Mouse (Mus musculus) liver, embryonic 14.5 days (tissue): Measurements from ENCODE around the gene Igfbpl1. TPM values are rescaled to one million over a fixed set of nuclear protein-coding genes. Genes with fewer than 3 reads are reported as not detected.

ENCODE experiments used
- ATAC-seq: fragments of 200-750 bp; cut with Nextera tagmentation; 2 replicates; pipeline ENCODE4 v1.8.0; 2017; ENCODE audit warnings: moderate number of reproducible peaks, mild to moderate bottlenecking, moderate library complexity; ENCODE audit not compliant: insufficient read depth
- DNase-seq, 3 experiments: peaks; one replicate each; pipeline ENCODE4 v3.0.0-alpha.2; 2012 to 2013; ENCODE audit warnings: low read depth in 3 of 3, low spot score in 3 of 3
- H3K27ac ChIP-seq: fragments of 300-500 bp; sonication (generic); 2 replicates; pipeline ENCODE4 v1.5.1; 2014; ENCODE audit warnings: moderate library complexity, mild to moderate bottlenecking, control low read depth, inconsistent platforms
- H3K27me3 ChIP-seq: fragments of 300-500 bp; sonication (generic); 2 replicates; pipeline ENCODE4 v1.6.1; 2014; ENCODE audit warnings: mild to moderate bottlenecking, low read length, moderate library complexity; ENCODE audit not compliant: control insufficient read depth, insufficient read depth
- H3K36me3 ChIP-seq: fragments of 300-500 bp; sonication (generic); replicated peaks from 2 replicates; pipeline ENCODE4 v1.6.1; 2014; ENCODE audit warnings: low read depth; ENCODE audit not compliant: control insufficient read depth, insufficient read depth
- H3K4me1 ChIP-seq, 2 experiments: fragments of 200-500 bp in 1 of 2; fragments of 300-500 bp in 1 of 2; sonication (generic) in 1 of 2; replicated peaks; 2 replicates each; pipeline ENCODE4 v1.6.1; 2012 to 2014; ENCODE audit warnings: antibody characterized with exemption in 1 of 2, inconsistent platforms in 1 of 2, low read length in 1 of 2; ENCODE audit not compliant: control insufficient read depth in 2 of 2, insufficient read depth in 2 of 2
- H3K4me2 ChIP-seq: fragments of 300-500 bp; sonication (generic); 2 replicates; pipeline ENCODE4 v1.6.1; 2014; ENCODE audit warnings: low read depth, mild to moderate bottlenecking, control low read depth, moderate library complexity
- H3K4me3 ChIP-seq, 2 experiments: fragments of 200-500 bp in 1 of 2; fragments of 300-500 bp in 1 of 2; sonication (generic) in 1 of 2; 2 replicates each; pipeline ENCODE4 v1.5.1; 2012 to 2014; ENCODE audit warnings: low read depth in 2 of 2, low read length in 2 of 2, mild to moderate bottlenecking in 2 of 2, control low read depth in 1 of 2, inconsistent platforms in 1 of 2, moderate library complexity in 1 of 2; ENCODE audit not compliant: insufficient read depth in 1 of 2
- H3K9ac ChIP-seq: fragments of 300-500 bp; sonication (generic); replicated peaks from 2 replicates; pipeline ENCODE4 v1.6.1; 2014; ENCODE audit warnings: mild to moderate bottlenecking, control low read depth, moderate library complexity
- H3K9me3 ChIP-seq: fragments of 300-500 bp; sonication (generic); 2 replicates; pipeline ENCODE4 v1.6.1; 2016; ENCODE audit warnings: low read length, mixed read lengths; ENCODE audit not compliant: control insufficient read depth
- CTCF ChIP-seq: IDR thresholded peaks from 2 replicates; pipeline ENCODE4 v1.5.1; 2016; ENCODE audit warnings: antibody characterized with exemption, low read depth, control low read depth
- EP300 ChIP-seq: IDR thresholded peaks from 2 replicates; pipeline ENCODE4 v1.6.1; 2016; ENCODE audit warnings: antibody characterized with exemption, low read depth
- WGBS: fragments of 180-500 bp; shearing (Covaris S2); extraction: QIAGEN DNeasy Blood & Tissue Kit; methylation state at CpG from one replicate; pipeline ENCODE4 v1.1.7; 2014; ENCODE audit not compliant: insufficient replicate concordance; 5-methylcytosine and 5-hydroxymethylcytosine counted together
- polyA plus RNA-seq, 2 experiments: library from polyadenylated mRNA; depleted of rRNA in 1 of 2; stranded (reverse) in 1 of 2; unstranded in 1 of 2; fragments of >200 nt; fragmentation: Nextera tagmentation in 1 of 2; extraction: Ambion mirVana in 1 of 2; gene quantifications; 2 replicates each; pipeline versions ENCODE4 v1.2.1 to v1.2.3; 2012 to 2014

Igfbpl1 gene
- polyA plus RNA-seq, 2 experiments, result 0.03 TPM; not detected in 1

DNA sequence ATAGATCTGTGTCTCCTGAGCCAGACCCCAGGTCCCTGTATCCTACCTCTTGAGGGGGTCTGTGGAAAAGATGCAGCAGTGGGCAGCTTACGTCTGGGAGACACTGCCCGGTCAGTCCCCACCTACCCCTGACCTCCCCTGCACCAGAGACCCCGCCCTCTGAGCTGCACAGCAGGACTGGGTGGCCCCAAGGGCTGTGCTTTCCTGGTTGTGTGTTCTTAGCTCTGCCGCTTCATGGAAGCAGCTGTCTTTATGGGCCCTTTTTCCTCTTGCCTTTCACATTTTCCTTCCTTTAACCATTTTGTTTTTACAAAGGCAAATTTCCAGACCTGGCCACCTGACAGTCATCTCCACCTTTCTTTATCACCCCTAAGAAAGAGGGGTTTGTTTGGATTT is 56.1 kb downstream of the Igfbpl1 start:
- 25% methylated on average over 4 of the region's 4 CpGs for WGBS
- no peak overlapping the region for H3K4me3 ChIP-seq
- H3K4me1 ChIP-seq, result peaks cover 0 to 9% of the 10 kb centered on the region in 2 experiments; a peak in 2 of 4 replicates
- H3K9ac ChIP-seq, result no peak overlapping the region
- H3K27me3 ChIP-seq, result peaks cover 9% of the 10 kb centered on the region
- no peak overlapping the region for H3K4me2 ChIP-seq
- ATAC-seq (no peak), DNase-seq (no peak)
- H3K9me3 ChIP-seq, result no peaks in the 10 kb centered on the region
- TF ChIP-seq EP300 (no peak), CTCF (no peak)
- H3K36me3 ChIP-seq, result no peaks in the 10 kb centered on the region
- H3K27ac ChIP-seq, result no peak overlapping the region

- no peak for TF ChIP-seq CTCF
- TF ChIP-seq EP300, result no peak
- 16% methylated on average over 10 of the region's 10 CpGs for WGBS
- H3K9me3 ChIP-seq, result no peaks in the 10 kb centered on the region
- no peak overlapping the region for H3K4me3 ChIP-seq
- no peak for ATAC-seq
- no peaks in the 10 kb centered on the region for H3K36me3 ChIP-seq
- DNase-seq, result no peak
- peaks cover 0 to 12% of the 10 kb centered on the region in 2 experiments; a peak in 3 of 4 replicates for H3K4me1 ChIP-seq
- H3K9ac ChIP-seq, result no peak overlapping the region
- no peak overlapping the region for H3K27ac ChIP-seq
- peaks cover 15% of the 10 kb centered on the region for H3K27me3 ChIP-seq
- H3K4me2 ChIP-seq, result no peak overlapping the region
Measured at GRCm38 (mm10) chr4:45769791-45770637, 56.7 kb downstream of the Igfbpl1 start.

- H3K4me2 ChIP-seq, result no peak overlapping the region
- no peak overlapping the region for H3K9ac ChIP-seq
- no peaks in the 10 kb centered on the region for H3K36me3 ChIP-seq
- no peaks in the 10 kb centered on the region for H3K9me3 ChIP-seq
- H3K27ac ChIP-seq, result no peak overlapping the region
- peaks cover 24% of the 10 kb centered on the region for H3K27me3 ChIP-seq
- H3K4me1 ChIP-seq, result peaks cover 3 to 18% of the 10 kb centered on the region in 2 experiments
- DNase-seq (no peak), ATAC-seq (no peak)
- no peak overlapping the region for H3K4me3 ChIP-seq
- 46% methylated on average over 10 of the region's 10 CpGs for WGBS
- TF ChIP-seq CTCF, result no peak
- no peak for TF ChIP-seq EP300
Measured at GRCm38 (mm10) chr4:45769141-45769540, 57.6 kb downstream of the Igfbpl1 start.

DNA sequence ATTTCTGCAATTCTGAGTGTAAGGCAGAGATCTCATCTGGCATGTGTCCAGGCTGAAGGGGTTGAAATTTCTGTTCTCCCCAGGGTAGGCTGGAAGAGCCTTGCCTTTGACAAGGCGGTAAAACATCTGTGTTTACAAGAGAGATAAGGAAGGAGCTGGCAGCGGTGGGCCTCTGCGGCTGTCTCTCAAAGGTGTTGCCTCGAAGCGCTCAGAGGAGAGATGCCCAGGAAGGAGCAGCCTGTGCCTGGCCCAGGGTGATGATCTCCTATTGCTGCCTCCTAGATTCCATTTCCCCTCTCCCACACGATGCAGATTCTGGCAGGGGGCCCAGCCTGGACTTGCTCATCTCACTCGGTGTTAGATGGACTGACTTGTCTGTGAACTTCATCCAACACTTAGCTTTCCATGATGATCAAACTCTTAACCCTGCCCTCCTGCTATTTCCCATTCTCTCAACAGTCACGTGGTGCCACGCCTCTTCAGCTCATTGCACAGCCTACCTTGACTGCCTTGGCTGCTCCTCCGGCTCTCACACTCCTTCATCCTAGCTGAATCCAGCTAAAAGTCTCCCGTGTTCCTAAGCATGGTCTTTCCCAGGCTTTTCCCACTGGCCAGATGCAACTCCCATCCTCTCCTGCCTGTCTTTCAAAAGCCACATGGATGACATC is 58.7 kb downstream of the Igfbpl1 start:
- no peak for DNase-seq
- Histone ChIP-seq H3K4me3 (no peak overlapping the region), H3K36me3 (no peaks in the 10 kb centered on the region), H3K4me2 (no peak overlapping the region), H3K9ac (no peak overlapping the region), H3K27me3 (peaks cover 25% of the 10 kb centered on the region), H3K27ac (no peak overlapping the region), H3K4me1 (peaks cover 3 to 21% of the 10 kb centered on the region in 2 experiments), H3K9me3 (no peaks in the 10 kb centered on the region)
- ATAC-seq, result no peak
- TF ChIP-seq EP300 (no peak), CTCF (no peak)
- WGBS, result 25% methylated on average over 11 of the region's 11 CpGs

GRCm38 (mm10) chr4:45766774-45767173 is 59.9 kb downstream of the Igfbpl1 start:
- DNase-seq (no peak), ATAC-seq (no peak)
- Histone ChIP-seq H3K27ac (no peak overlapping the region), H3K9me3 (no peaks in the 10 kb centered on the region), H3K9ac (no peak overlapping the region), H3K4me2 (no peak overlapping the region), H3K27me3 (peaks cover 25% of the 10 kb centered on the region), H3K4me1 (peaks cover 3 to 21% of the 10 kb centered on the region in 2 experiments), H3K36me3 (no peaks in the 10 kb centered on the region), H3K4me3 (no peak overlapping the region)
- TF ChIP-seq CTCF (no peak), EP300 (no peak)
- 67% methylated on average over 7 of the region's 7 CpGs for WGBS
